Mouse (Mus musculus): ENCODE measurements at regions not wholly inside any gene's neighbourhood (a gene's known extent, or its start where the extent isn't known, plus 50 kb on each side); places are given as distances from the start of the nearest gene placed in this dataset.
"Not testable (repeated sequence)": the region's sequence is repeated elsewhere in the genome, so short reads cannot be mapped to it uniquely, and the experiment has no call there.

GRCm38 (mm10) chr1:114641215-114641614 is 1043.3 kb upstream of the Cntnap5a start:
- 59% methylated on average over 1 of the region's 1 CpGs for WGBS
- no peaks in the 10 kb centered on the region for H3K9me3 ChIP-seq (ENCODE audit: control insufficient read depth, low read length)

GRCm38 (mm10) chr1:114641854-114642253 is 1042.7 kb upstream of the Cntnap5a start:
- not testable (repeated sequence) for H3K4me2 ChIP-seq (ENCODE audit: low read length); H3K27me3 ChIP-seq (replicated peaks; ENCODE audit: control insufficient read depth, insufficient read depth, low read length); H3K36me3 ChIP-seq (ENCODE audit: control insufficient read depth, insufficient read depth); ATAC-seq; H3K27ac ChIP-seq (ENCODE audit: low read length); H3K9me3 ChIP-seq (ENCODE audit: control insufficient read depth, low read length); H3K4me1 ChIP-seq (replicated peaks; ENCODE audit: control insufficient read depth, insufficient read depth, low read length); H3K4me3 ChIP-seq (replicated peaks; ENCODE audit: low read length); H3K9ac ChIP-seq (replicated peaks; ENCODE audit: low read depth, low read length)

More at GRCm38 (mm10) chr1:114641215-114641614, 1043.3 kb upstream of the Cntnap5a start:
- Histone ChIP-seq H3K4me1 (replicated peaks; ENCODE audit: control insufficient read depth, insufficient read depth, low read length) (no peaks in the 10 kb centered on the region), H3K36me3 (ENCODE audit: control insufficient read depth, insufficient read depth) (no peaks in the 10 kb centered on the region), H3K27me3 (replicated peaks; ENCODE audit: control insufficient read depth, insufficient read depth, low read length) (no peaks in the 10 kb centered on the region), H3K27ac (ENCODE audit: low read length) (no peak overlapping the region), H3K4me2 (ENCODE audit: low read length) (no peak overlapping the region), H3K9ac (replicated peaks; ENCODE audit: low read depth, low read length) (no peak overlapping the region), H3K4me3 (replicated peaks; ENCODE audit: low read length) (no peak overlapping the region)
- no peak for ATAC-seq

GRCm38 (mm10) chr1:114673954-114674353 is 1010.6 kb upstream of the Cntnap5a start:
- 52% methylated on average over 2 of the region's 2 CpGs for WGBS
- H3K27me3 ChIP-seq (replicated peaks; ENCODE audit: control insufficient read depth, insufficient read depth, low read length) = no peaks in the 10 kb centered on the region

GRCm38 (mm10) chr1:114681258-114681657 is 1003.3 kb upstream of the Cntnap5a start:
- Histone ChIP-seq H3K9ac (replicated peaks; ENCODE audit: low read depth, low read length) (no peak overlapping the region), H3K36me3 (ENCODE audit: control insufficient read depth, insufficient read depth) (no peaks in the 10 kb centered on the region), H3K4me1 (replicated peaks; ENCODE audit: control insufficient read depth, insufficient read depth, low read length) (no peaks in the 10 kb centered on the region), H3K4me2 (ENCODE audit: low read length) (no peak overlapping the region), H3K27ac (ENCODE audit: low read length) (no peak overlapping the region), H3K27me3 (replicated peaks; ENCODE audit: control insufficient read depth, insufficient read depth, low read length) (no peaks in the 10 kb centered on the region), H3K4me3 (replicated peaks; ENCODE audit: low read length) (no peak overlapping the region), H3K9me3 (ENCODE audit: control insufficient read depth, low read length) (no peaks in the 10 kb centered on the region)
- no peak for ATAC-seq
- WGBS = 72% methylated on average over 1 of the region's 1 CpGs

More at GRCm38 (mm10) chr1:114673954-114674353, 1010.6 kb upstream of the Cntnap5a start:
- Histone ChIP-seq H3K27ac (ENCODE audit: low read length) (no peak overlapping the region), H3K4me3 (replicated peaks; ENCODE audit: low read length) (no peak overlapping the region), H3K9me3 (ENCODE audit: control insufficient read depth, low read length) (no peaks in the 10 kb centered on the region), H3K4me1 (replicated peaks; ENCODE audit: control insufficient read depth, insufficient read depth, low read length) (no peaks in the 10 kb centered on the region), H3K9ac (replicated peaks; ENCODE audit: low read depth, low read length) (no peak overlapping the region), H3K36me3 (ENCODE audit: control insufficient read depth, insufficient read depth) (no peaks in the 10 kb centered on the region), H3K4me2 (ENCODE audit: low read length) (no peak overlapping the region)
- ATAC-seq = no peak

- no peaks in the 10 kb centered on the region for H3K9me3 ChIP-seq (ENCODE audit: control insufficient read depth, low read length)
- H3K36me3 ChIP-seq (ENCODE audit: control insufficient read depth, insufficient read depth) = no peaks in the 10 kb centered on the region
- H3K9ac ChIP-seq (replicated peaks; ENCODE audit: low read depth, low read length) = no peak overlapping the region
- H3K4me3 ChIP-seq (replicated peaks; ENCODE audit: low read length) = no peak overlapping the region
- no peak overlapping the region for H3K4me2 ChIP-seq (ENCODE audit: low read length)
- no peaks in the 10 kb centered on the region for H3K4me1 ChIP-seq (replicated peaks; ENCODE audit: control insufficient read depth, insufficient read depth, low read length)
- H3K27ac ChIP-seq (ENCODE audit: low read length) = no peak overlapping the region
- no peaks in the 10 kb centered on the region for H3K27me3 ChIP-seq (replicated peaks; ENCODE audit: control insufficient read depth, insufficient read depth, low read length)
- 62% methylated on average over 4 of the region's 4 CpGs for WGBS
- no peak; the same call in 1 of the 2 replicates for ATAC-seq
Observed at GRCm38 (mm10) chr1:114721142-114721541, 963.4 kb upstream of the Cntnap5a start.

- peak; percentile 28; the same call in 1 of the 2 replicates for ATAC-seq
- H3K27me3 ChIP-seq (replicated peaks; ENCODE audit: control insufficient read depth, insufficient read depth, low read length) = no peaks in the 10 kb centered on the region
- H3K27ac ChIP-seq (ENCODE audit: low read length) = no peak overlapping the region
- H3K36me3 ChIP-seq (ENCODE audit: control insufficient read depth, insufficient read depth) = no peaks in the 10 kb centered on the region
- no peak overlapping the region for H3K4me2 ChIP-seq (ENCODE audit: low read length)
- H3K9ac ChIP-seq (replicated peaks; ENCODE audit: low read depth, low read length) = no peak overlapping the region
- no peak overlapping the region for H3K4me3 ChIP-seq (replicated peaks; ENCODE audit: low read length)
- no peaks in the 10 kb centered on the region for H3K4me1 ChIP-seq (replicated peaks; ENCODE audit: control insufficient read depth, insufficient read depth, low read length)
- H3K9me3 ChIP-seq (ENCODE audit: control insufficient read depth, low read length) = no peaks in the 10 kb centered on the region
Observed at GRCm38 (mm10) chr1:114729167-114729566, 955.4 kb upstream of the Cntnap5a start.

Data from forebrain, embryonic 16.5 days (tissue).